Mouse (Mus musculus) midbrain, postnatal 0 days (tissue): ENCODE data around the gene Pdzk1ip1. TPM values are rescaled to one million over a fixed set of nuclear protein-coding genes. Genes with fewer than 3 reads are reported as not detected.

ENCODE experiments used
- ATAC-seq: fragments of 200-750 bp; cut with Nextera tagmentation; 2 replicates; pipeline ENCODE4 v1.8.0; 2017; ENCODE audit warnings: moderate number of reproducible peaks, mild to moderate bottlenecking, moderate TSS enrichment, moderate library complexity; ENCODE audit not compliant: low FRiP score
- DNase-seq: peaks from one replicate; pipeline ENCODE4 v3.0.0-alpha.2; 2015; ENCODE audit warnings: low spot score
- H3K27ac ChIP-seq: fragments of 300-500 bp; sonication (generic); 2 replicates; pipeline ENCODE4 v1.5.1; 2014; ENCODE audit warnings: low read depth, mild to moderate bottlenecking, low read length, mixed read lengths
- H3K27me3 ChIP-seq: fragments of 300-500 bp; sonication (generic); 2 replicates; pipeline ENCODE4 v1.6.1; 2014; ENCODE audit warnings: low read length, control low read depth, mixed read lengths; ENCODE audit not compliant: insufficient read depth
- H3K36me3 ChIP-seq: fragments of 300-500 bp; sonication (generic); 2 replicates; pipeline ENCODE4 v1.6.1; 2014; ENCODE audit warnings: low read length, control low read depth, mixed read lengths; ENCODE audit not compliant: insufficient read depth
- H3K4me1 ChIP-seq: fragments of 300-500 bp; sonication (generic); 2 replicates; pipeline ENCODE4 v1.6.1; 2014; ENCODE audit warnings: mild to moderate bottlenecking, control low read depth, antibody characterized with exemption, low read length, mixed read lengths; ENCODE audit not compliant: insufficient read depth
- H3K4me2 ChIP-seq: fragments of 300-500 bp; sonication (generic); 2 replicates; pipeline ENCODE4 v1.6.1; 2014; ENCODE audit warnings: low read depth, mild to moderate bottlenecking, low read length, mixed read lengths; ENCODE audit not compliant: poor library complexity, severe bottlenecking
- H3K4me3 ChIP-seq: fragments of 300-500 bp; sonication (generic); 2 replicates; pipeline ENCODE4 v1.5.1; 2014; ENCODE audit warnings: low read depth, mild to moderate bottlenecking, low read length, moderate library complexity
- H3K9ac ChIP-seq: fragments of 300-500 bp; sonication (generic); replicated peaks from 2 replicates; pipeline ENCODE4 v1.6.1; 2014; ENCODE audit warnings: mild to moderate bottlenecking, low read length, moderate library complexity, mixed read lengths; ENCODE audit not compliant: poor library complexity, severe bottlenecking
- H3K9me3 ChIP-seq: fragments of 300-500 bp; sonication (generic); 2 replicates; pipeline ENCODE4 v1.6.1; 2016; ENCODE audit warnings: low read length, control low read depth
- CTCF ChIP-seq: IDR thresholded peaks from 2 replicates; pipeline ENCODE4 v1.5.1; 2016; ENCODE audit warnings: antibody characterized with exemption, mild to moderate bottlenecking
- WGBS: fragments of 180-500 bp; shearing (Covaris S2); extraction: QIAGEN DNeasy Blood & Tissue Kit; methylation state at CpG from one replicate; pipeline ENCODE4 v1.1.7; 2014; 5-methylcytosine and 5-hydroxymethylcytosine counted together
- polyA plus RNA-seq: library from polyadenylated mRNA; unstranded; fragments of >200 nt; fragmentation: Nextera tagmentation; extraction: Ambion mirVana; gene quantifications from 2 replicates; pipeline ENCODE4 v1.2.1, GENCODE M21; 2015
- total RNA-seq: library from RNA; depleted of rRNA; stranded (reverse); fragments of >200 nt; gene quantifications from 2 replicates; pipeline ENCODE4 v1.2.3, GENCODE M21; 2014

Pdzk1ip1 gene
- total and polyA plus RNA-seq, 2 experiments from 2014 or later: 1.9 to 3.0 TPM

GRCm38 (mm10) chr4:115091806-115092205, 3.3 kb downstream of the Pdzk1ip1 start:
- ATAC-seq (no peak), DNase-seq (no peak)
- Histone ChIP-seq H3K4me3 (no peak overlapping the region), H3K4me2 (no peak overlapping the region), H3K4me1 (peaks cover 13% of the 10 kb centered on the region; the same call in 1 of the 2 replicates), H3K9me3 (no peaks in the 10 kb centered on the region), H3K9ac (no peak overlapping the region), H3K27ac (no peak overlapping the region), H3K36me3 (no peaks in the 10 kb centered on the region), H3K27me3 (peaks cover 8% of the 10 kb centered on the region)
- TF ChIP-seq CTCF: no peak
- WGBS: 83% methylated on average over 3 of the region's 3 CpGs

DNA sequence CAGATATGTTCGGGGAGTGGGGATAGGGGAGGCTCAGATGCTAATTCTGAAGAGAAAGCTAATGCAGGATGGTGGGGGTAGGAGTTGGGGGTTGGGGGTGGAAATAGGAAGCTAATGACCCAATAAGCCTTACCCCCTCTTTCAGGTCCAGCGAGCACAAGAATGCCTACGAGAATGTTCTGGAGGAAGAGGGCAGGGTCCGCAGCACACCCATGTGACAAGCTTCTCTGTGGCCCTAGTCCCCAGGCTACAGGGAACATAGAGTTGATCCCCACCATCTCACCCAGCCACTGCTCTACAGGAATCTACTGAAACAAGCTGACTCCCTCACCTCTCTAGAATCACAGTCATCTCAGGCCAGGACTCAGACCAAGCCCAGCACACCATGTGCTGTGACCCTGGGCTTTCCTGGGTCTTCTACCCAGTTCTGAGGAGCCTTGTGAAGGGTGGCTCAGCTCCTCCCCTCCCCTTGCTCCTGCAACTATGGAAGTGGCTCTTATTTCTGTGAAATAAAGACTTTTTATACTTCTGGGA, 4.9 kb downstream of the Pdzk1ip1 start:
- Histone ChIP-seq H3K4me2 (no peak overlapping the region), H3K27ac (no peak overlapping the region), H3K9me3 (no peaks in the 10 kb centered on the region), H3K27me3 (peaks cover 9% of the 10 kb centered on the region), H3K36me3 (no peaks in the 10 kb centered on the region), H3K4me3 (no peak overlapping the region), H3K9ac (no peak overlapping the region), H3K4me1 (peaks cover 17% of the 10 kb centered on the region; the same call in 1 of the 2 replicates)
- 81% methylated on average over 4 of the region's 4 CpGs for WGBS
- TF ChIP-seq CTCF: no peak
- no peak for ATAC-seq
- DNase-seq: no peak

DNA sequence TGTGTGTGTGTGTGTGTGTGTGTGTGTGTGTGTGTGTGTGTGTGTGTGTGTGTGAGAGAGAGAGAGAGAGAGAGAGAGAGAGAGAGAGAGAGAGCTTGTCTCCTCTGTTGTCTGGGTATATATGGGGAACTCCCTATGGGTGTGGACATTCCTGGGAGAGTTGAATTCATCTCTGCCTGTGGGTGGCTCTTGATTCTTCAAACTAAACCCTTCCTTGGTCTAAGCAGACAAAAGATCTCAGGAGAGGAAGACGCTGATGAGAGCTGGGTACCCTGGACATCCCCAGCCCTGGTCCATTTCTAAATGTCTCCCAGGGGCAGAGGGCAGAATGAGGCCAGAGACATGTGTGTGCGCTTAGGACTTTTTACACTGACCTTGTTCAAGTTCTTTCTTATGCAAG, 5.5 kb downstream of the Pdzk1ip1 start:
- Histone ChIP-seq H3K36me3 (no peaks in the 10 kb centered on the region), H3K4me1 (peaks cover 17% of the 10 kb centered on the region; the same call in 1 of the 2 replicates), H3K27ac (no peak overlapping the region), H3K4me3 (no peak overlapping the region), H3K27me3 (peaks cover 9% of the 10 kb centered on the region), H3K4me2 (no peak overlapping the region), H3K9ac (no peak overlapping the region), H3K9me3 (no peaks in the 10 kb centered on the region)
- ATAC-seq (no peak), DNase-seq (no peak)
- TF ChIP-seq CTCF: no peak
- 75% methylated on average over 2 of the region's 2 CpGs for WGBS

- TF ChIP-seq CTCF: no peak
- WGBS: 2% methylated on average over 26 of the region's 31 CpGs
- no peak for DNase-seq
These were observed 7.3 kb downstream of the Pdzk1ip1 start for GRCm38 (mm10) chr4:115095671-115096434.

DNA sequence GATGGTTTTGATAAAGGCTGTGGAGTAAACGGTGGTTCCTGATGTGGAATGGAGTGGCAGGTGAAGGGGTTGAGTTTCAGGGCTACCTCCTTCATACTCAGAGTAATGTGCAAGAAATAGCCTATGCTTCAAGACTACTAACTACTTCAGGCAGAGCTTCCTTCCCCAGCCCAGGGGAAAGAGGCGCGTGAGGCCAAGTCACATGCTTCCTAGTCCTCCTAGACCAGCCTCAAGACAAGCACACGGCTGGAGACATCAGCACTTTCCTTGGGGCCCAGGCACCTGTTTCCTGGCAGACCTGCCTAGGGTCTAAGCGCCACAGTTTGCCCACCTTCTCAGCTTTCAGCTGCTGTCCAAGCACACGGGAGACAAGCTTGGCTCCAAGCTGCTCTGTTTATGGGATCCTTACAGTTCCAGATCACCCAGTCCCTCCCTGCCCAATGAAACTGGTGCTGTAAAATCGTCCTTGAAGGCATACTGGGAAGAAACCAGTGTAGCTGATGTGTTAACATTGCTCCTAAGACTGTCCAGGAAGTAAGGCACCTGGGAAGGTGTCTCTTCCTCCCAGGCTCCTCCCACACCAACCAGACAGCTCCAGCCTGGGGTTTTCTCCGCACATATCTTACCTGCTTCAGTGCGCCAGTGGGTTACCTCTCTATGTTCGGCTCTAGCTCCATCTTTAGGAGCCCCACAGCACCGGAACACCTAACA, 8.1 kb downstream of the Pdzk1ip1 start:
- Histone ChIP-seq H3K4me1 (peaks cover 17% of the 10 kb centered on the region; the same call in 1 of the 2 replicates), H3K9ac (peak overlapping the region; percentile 59), H3K27ac (no peak overlapping the region), H3K36me3 (no peaks in the 10 kb centered on the region), H3K4me3 (peak overlapping the region; percentile 43), H3K9me3 (no peaks in the 10 kb centered on the region), H3K4me2 (peak overlapping the region; percentile 92), H3K27me3 (peaks cover 13% of the 10 kb centered on the region)
- ATAC-seq: 0 out of 2 replicates have a peak, but pooled peaks have one; percentile 8
- DNase-seq: no peak
- no peak for TF ChIP-seq CTCF
- 16% methylated on average over 11 of the region's 11 CpGs for WGBS

More at GRCm38 (mm10) chr4:115095671-115096434, 7.3 kb downstream of the Pdzk1ip1 start:
- ATAC-seq: peak; percentile 47
- H3K27me3 ChIP-seq: peaks cover 13% of the 10 kb centered on the region
- H3K9ac ChIP-seq: peak overlapping the region; percentile 59
- H3K9me3 ChIP-seq: no peaks in the 10 kb centered on the region
- no peaks in the 10 kb centered on the region for H3K36me3 ChIP-seq
- H3K4me1 ChIP-seq: peaks cover 17% of the 10 kb centered on the region; the same call in 1 of the 2 replicates
- peak overlapping the region; percentile 92 for H3K4me2 ChIP-seq
- peak overlapping the region; percentile 43 for H3K4me3 ChIP-seq
- H3K27ac ChIP-seq: peak overlapping the region; percentile 26; the same call in 1 of the 2 replicates
